Mouse (Mus musculus) c-Kit-negative CD71-positive TER-119-positive erythroid progenitor cells, embryonic 14.5 days (primary cell): ENCODE data around the gene Hoxc13.

Experiments used
- DNase-seq: peaks from one replicate; pipeline ENCODE4 v3.0.0-alpha.2; 2013; ENCODE audit warnings: low read depth, low spot score

Gene Hoxc13

GRCm38 (mm10) chr15:102963671-102964640 lies 43.1 kb downstream of the Hoxc13 start:
- DNase-seq: no peak

- DNase-seq: no peak
Measured at GRCm38 (mm10) chr15:102965003-102965891, 44.3 kb downstream of the Hoxc13 start.

- no peak for DNase-seq
Measured at GRCm38 (mm10) chr15:102965892-102966775, 45.2 kb downstream of the Hoxc13 start.

- no peak for DNase-seq
Measured at GRCm38 (mm10) chr15:102966776-102967311, 45.9 kb downstream of the Hoxc13 start, which contains the start of gene Hoxc10. TSS of gene Hoxc10 (plus strand) at chr15:102966796.

- DNase-seq: no peak
Measured at GRCm38 (mm10) chr15:102967312-102967510, 46.3 kb downstream of the Hoxc13 start, which contains the start of gene Hoxc5. TSS of gene Hoxc5 (plus strand) at chr15:102967443.

- no peak for DNase-seq
Measured at GRCm38 (mm10) chr15:102967511-102968397, 46.9 kb downstream of the Hoxc13 start.

- no peak for DNase-seq
Measured at GRCm38 (mm10) chr15:102969296-102969695, 48.4 kb downstream of the Hoxc13 start.

GRCm38 (mm10) chr15:102970740-102971139 lies 49.8 kb downstream of the Hoxc13 start:
- no peak for DNase-seq

- no peak for DNase-seq
Measured at GRCm38 (mm10) chr15:102972254-102972653, 51.4 kb downstream of the Hoxc13 start.

- DNase-seq: no peak
Measured at GRCm38 (mm10) chr15:102972753-102973152, 51.9 kb downstream of the Hoxc13 start.

GRCm38 (mm10) chr15:102975034-102975433 lies 54.1 kb downstream of the Hoxc13 start:
- no peak for DNase-seq

- DNase-seq: no peak
Measured at GRCm38 (mm10) chr15:102975688-102976111, 54.8 kb downstream of the Hoxc13 start.

GRCm38 (mm10) chr15:102976171-102976570 lies 55.3 kb downstream of the Hoxc13 start, which contains the start of gene Hoxc9:
TSS of gene Hoxc9 (plus strand) at chr15:102976439.
- DNase-seq: no peak

- DNase-seq: no peak
Measured at GRCm38 (mm10) chr15:102976631-102977422, 55.9 kb downstream of the Hoxc13 start.

- no peak for DNase-seq
Measured at GRCm38 (mm10) chr15:102977423-102977974, 56.6 kb downstream of the Hoxc13 start.
